Mouse (Mus musculus): Measurements from ENCODE around the gene Nrxn2. TPM values are rescaled to one million over a fixed set of nuclear protein-coding genes. Genes with fewer than 3 reads are reported as not detected.

The Nrxn2 gene
- polyA plus RNA-seq, 1 experiment from 2014 or later: 1.1 TPM

DNA sequence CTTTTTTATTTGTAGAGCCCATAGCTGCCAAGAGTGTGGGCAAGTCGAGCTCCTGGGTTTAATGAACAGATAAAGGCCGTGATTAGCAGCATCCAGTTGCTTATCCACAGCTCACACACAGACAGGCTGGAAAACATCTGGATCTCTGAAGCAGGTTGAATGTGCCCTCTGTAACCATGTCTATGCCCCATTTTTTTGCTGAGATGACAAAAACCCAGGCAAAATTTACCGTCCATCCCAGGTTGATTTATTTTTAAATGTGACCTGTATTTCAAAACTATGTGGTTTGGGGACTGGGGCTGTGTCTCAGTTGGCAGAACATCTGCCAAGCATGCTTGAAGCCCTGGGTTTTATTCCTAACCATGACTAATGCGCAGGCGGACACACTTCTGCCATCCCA is 9.4 kb upstream of the Nrxn2 start:
- H3K4me3 ChIP-seq: no peak overlapping the region

DNA sequence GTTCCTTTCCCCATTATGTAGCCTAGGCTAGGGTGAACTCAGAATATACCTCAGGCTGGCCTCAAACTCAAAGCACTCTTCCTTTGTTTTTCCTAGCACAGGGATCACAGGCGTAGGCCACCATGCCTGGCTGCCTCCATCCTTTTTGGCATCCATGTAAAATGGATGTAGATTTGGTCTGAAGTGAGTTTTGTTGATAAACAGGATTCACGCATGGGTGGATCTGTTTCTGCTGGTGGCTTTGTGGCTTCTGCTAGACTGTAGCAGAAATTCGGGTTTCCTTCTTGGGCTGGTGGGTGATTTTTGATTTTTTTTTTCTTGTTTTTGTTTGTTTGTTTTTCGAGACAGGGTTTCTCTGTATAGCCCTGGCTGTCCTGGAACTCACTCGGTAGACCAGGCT is 8.6 kb upstream of the Nrxn2 start:
- no peak overlapping the region for H3K27ac ChIP-seq
- no peak overlapping the region for H3K4me3 ChIP-seq
- no peak for DNase-seq (ENCODE audit: low spot score)
- no peaks in the 10 kb centered on the region for H3K36me3 ChIP-seq
- peaks cover 30% of the 10 kb centered on the region for H3K27me3 ChIP-seq (ENCODE audit: insufficient read depth, poor library complexity, severe bottlenecking)
- 83% methylated on average over 5 of the region's 5 CpGs for WGBS
- 0 out of 2 replicates have a peak, but pooled peaks cover 11% of the 10 kb centered on the region for H3K4me1 ChIP-seq
- H3K9me3 ChIP-seq: no peaks in the 10 kb centered on the region

More for the DNA sequence above, 9.4 kb upstream of the Nrxn2 start:
- Histone ChIP-seq H3K9me3 (no peaks in the 10 kb centered on the region), H3K4me1 (0 out of 2 replicates have a peak, but pooled peaks cover 11% of the 10 kb centered on the region), H3K36me3 (no peaks in the 10 kb centered on the region), H3K27ac (no peak overlapping the region), H3K27me3 (ENCODE audit: insufficient read depth, poor library complexity, severe bottlenecking) (peaks cover 23% of the 10 kb centered on the region)
- WGBS: 74% methylated on average over 5 of the region's 5 CpGs
- DNase-seq (ENCODE audit: low spot score): no peak

DNA sequence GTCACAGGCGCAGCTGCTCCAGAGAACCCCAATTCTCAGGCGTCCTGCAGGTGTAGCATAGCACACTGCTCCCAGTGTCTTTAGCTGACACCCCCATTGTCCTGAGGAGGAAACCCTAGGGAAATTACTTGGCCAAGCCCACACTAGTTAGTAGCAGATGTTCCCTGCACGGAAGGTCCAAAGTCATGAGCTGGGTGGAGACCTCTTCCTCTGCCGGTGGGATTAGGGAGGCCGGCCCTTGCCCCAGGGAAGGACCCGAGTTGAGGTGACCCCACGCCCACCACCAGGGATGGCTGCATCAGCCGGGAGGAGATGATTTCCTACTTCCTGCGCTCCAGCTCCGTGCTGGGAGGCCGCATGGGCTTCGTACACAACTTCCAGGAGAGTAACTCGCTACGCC is 5.7 kb upstream of the Nrxn2 start:
- peaks cover 58% of the 10 kb centered on the region for H3K27me3 ChIP-seq (ENCODE audit: insufficient read depth, poor library complexity, severe bottlenecking)
- H3K4me3 ChIP-seq: no peak overlapping the region
- WGBS: 49% methylated on average over 14 of the region's 14 CpGs
- H3K27ac ChIP-seq: no peak overlapping the region
- no peaks in the 10 kb centered on the region for H3K9me3 ChIP-seq
- H3K4me1 ChIP-seq: peaks cover 32% of the 10 kb centered on the region
- no peak for DNase-seq (ENCODE audit: low spot score)
- H3K36me3 ChIP-seq: no peaks in the 10 kb centered on the region

DNA sequence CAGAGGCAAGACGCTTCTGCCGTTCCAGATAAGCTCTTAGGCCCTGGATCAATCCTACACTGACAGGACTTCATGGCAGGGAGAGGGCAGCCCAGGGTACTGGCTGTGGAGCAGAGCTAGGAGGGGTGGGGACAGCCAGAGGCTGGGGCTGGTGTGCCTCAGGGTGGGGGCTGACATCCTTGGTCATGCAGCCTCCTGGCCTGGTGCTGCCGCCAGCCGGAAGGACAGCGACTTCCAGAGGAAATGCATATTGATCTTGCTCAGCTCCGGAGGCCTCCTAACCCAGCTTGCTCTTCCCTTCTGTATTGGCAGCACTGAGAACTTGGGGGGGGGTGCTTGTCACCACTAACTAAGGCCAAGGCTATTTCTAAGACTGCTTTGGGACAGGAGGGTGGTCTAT is 3.1 kb upstream of the Nrxn2 start:
- WGBS: 22% methylated on average over 6 of the region's 6 CpGs
- Histone ChIP-seq H3K4me3 (no peak overlapping the region), H3K27ac (no peak overlapping the region), H3K27me3 (ENCODE audit: insufficient read depth, poor library complexity, severe bottlenecking) (peaks cover 85% of the 10 kb centered on the region), H3K4me1 (peaks cover 44% of the 10 kb centered on the region), H3K36me3 (no peaks in the 10 kb centered on the region), H3K9me3 (no peaks in the 10 kb centered on the region)
- no peak for DNase-seq (ENCODE audit: low spot score)

DNA sequence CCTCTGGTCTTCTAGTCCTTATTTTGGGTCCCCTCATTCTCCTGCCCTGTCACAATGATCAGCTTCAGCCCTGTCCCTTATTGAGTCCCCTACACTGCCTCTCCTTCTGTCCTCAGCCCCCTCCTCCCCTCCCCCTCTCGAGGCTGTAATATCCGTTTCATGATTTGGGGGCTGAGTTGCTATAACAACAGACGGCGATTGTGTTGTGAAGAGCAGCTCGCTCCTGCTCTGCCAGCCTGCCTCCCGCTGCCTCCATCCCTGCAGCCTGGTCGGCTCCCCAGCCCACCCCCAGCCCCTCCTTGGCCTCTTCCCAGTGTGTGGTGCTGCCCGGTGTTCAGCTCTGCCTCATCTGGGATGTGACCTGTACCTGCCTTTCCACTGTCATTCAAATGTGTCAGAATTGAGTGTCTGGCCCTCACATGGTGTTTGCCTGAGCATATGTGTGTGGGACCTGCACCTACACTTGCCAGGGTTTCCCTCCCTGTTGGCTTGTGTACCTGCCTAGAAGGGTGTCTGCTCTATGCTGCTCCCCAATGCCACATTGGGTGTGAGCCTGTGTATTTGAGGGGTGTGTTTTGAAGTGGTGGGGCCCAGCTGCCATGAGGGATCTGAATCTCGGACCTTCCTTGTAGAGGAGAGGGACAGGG is 2.3 kb upstream of the Nrxn2 start:
- Histone ChIP-seq H3K27me3 (ENCODE audit: insufficient read depth, poor library complexity, severe bottlenecking) (peaks cover 93% of the 10 kb centered on the region), H3K36me3 (no peaks in the 10 kb centered on the region), H3K27ac (peak overlapping the region; percentile 44; the same call in 1 of the 2 replicates), H3K4me3 (0 out of 2 replicates have a peak overlapping the region, but pooled peaks have one; percentile 5), H3K4me1 (peaks cover 44% of the 10 kb centered on the region), H3K9me3 (no peaks in the 10 kb centered on the region)
- WGBS: 9% methylated on average over 9 of the region's 9 CpGs
- DNase-seq (ENCODE audit: low spot score): no peak

DNA sequence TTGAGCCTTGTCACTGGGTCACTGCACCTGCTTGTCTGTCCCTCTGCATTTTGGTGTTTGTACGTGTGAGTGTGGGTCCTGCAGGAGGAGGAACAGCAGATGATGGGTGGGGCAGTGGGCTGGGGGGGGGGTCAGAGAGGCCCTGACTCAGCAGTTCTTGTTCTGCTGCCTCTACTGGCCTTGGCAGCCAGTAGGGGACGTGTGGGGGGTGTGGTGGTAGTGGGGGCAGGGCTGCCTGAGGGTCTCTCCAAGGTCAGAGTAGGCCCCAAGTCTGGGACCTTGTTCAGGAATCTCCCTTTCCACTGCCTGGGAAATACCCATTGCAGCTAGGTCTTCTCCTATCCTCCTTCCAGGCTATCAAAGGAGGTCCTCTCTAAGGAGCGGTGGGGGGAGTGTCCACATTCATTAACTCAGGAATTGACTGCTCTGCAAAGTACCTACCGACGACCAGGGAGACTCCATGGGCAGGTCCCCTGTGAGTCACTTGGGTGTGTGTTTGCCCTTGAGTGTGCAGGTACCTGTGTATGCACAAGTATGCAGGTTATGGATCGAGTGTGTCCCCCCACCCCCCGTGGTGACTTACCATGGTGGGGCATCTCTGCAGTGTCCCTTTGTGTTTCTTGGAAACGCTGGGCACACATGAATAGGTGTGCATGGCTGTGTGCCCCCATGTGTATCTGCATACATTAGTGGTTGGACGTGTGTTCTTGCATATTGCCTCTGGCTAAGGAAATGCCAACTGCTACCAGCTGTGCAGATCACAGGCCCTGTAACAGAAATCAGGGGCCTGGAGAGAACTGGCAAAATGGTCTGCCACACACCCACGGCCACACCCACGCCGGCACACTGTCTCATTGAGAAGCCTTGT is 1.4 kb upstream of the Nrxn2 start:
- no peak for DNase-seq (ENCODE audit: low spot score)
- H3K4me3 ChIP-seq: no peak overlapping the region
- peaks cover 44% of the 10 kb centered on the region for H3K4me1 ChIP-seq
- 61% methylated on average over 12 of the region's 12 CpGs for WGBS
- no peaks in the 10 kb centered on the region for H3K36me3 ChIP-seq
- no peak overlapping the region for H3K27ac ChIP-seq
- H3K9me3 ChIP-seq: no peaks in the 10 kb centered on the region
- peaks cover 99% of the 10 kb centered on the region for H3K27me3 ChIP-seq (ENCODE audit: insufficient read depth, poor library complexity, severe bottlenecking)

DNA sequence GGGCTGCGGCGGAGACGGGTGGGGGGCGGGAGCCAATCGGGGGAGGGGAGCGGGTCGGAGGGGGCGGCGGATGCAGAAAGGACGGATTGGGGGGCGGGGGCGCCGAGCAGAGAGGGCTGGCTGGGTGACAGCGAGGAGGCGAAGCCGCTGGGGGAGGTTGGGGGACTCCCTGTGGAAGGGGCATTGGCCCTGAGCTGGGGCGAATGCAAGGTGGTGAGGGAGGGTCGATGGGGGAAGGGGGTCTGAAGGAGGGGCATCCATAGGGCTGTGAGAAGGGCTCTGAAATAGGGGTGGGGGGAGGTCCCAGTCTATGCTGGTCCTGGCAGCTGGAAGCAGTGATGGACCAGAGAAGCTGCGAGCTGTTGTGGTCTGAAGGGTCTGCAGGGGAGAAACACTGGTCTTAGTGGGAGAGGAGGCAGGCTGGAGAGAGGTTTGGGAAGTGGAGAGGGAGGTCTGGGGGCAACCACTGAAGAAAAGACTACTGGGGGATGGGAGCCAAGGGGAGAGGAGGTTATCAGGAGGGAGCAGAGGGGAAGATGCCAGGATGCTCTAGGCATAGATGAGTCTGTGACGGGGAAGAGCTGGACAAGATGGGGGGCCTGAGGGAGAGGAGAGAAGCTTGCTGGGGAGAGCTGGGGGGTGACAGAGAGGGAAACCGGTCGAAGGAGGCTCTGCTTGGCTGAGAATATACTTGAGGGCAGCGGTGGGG is 607 bp downstream of the Nrxn2 start:
- Histone ChIP-seq H3K27ac (no peak overlapping the region), H3K4me1 (peaks cover 34% of the 10 kb centered on the region), H3K9me3 (no peaks in the 10 kb centered on the region), H3K27me3 (ENCODE audit: insufficient read depth, poor library complexity, severe bottlenecking) (peaks cover 99% of the 10 kb centered on the region), H3K4me3 (peak overlapping the region; percentile 64), H3K36me3 (no peaks in the 10 kb centered on the region)
- no peak for DNase-seq (ENCODE audit: low spot score)
- 10% methylated on average over 21 of the region's 23 CpGs for WGBS

DNA sequence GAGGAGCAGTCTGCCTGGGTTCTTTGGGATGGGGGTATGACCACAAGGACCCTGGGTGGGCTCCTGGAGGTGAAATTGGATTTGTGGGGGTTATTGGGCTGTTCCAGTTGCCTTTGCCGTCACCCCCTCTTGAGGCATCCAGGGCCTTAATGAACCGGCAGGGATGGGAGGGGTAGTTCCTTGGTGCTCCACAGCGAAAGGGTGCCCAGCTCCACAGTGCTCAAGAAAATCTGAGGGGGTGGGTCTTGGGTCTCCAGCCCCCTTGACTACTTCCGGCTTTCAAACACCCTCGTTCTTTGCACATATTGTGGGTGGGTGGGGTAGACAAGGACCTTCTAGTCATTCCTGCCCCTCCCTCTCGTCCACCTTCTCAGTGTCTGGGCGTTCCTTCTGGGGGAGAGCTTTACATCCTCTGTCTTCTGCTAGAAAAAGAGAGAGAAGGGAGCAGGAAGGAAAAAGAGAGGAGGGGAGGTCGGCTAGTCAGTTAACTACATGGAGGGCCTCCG is 1.3 kb downstream of the Nrxn2 start:
- Histone ChIP-seq H3K27ac (no peak overlapping the region), H3K27me3 (ENCODE audit: insufficient read depth, poor library complexity, severe bottlenecking) (peaks cover 99% of the 10 kb centered on the region), H3K36me3 (no peaks in the 10 kb centered on the region), H3K4me1 (peaks cover 34% of the 10 kb centered on the region), H3K9me3 (no peaks in the 10 kb centered on the region), H3K4me3 (no peak overlapping the region)
- DNase-seq (ENCODE audit: low spot score): no peak
- WGBS: 64% methylated on average over 9 of the region's 9 CpGs

DNA sequence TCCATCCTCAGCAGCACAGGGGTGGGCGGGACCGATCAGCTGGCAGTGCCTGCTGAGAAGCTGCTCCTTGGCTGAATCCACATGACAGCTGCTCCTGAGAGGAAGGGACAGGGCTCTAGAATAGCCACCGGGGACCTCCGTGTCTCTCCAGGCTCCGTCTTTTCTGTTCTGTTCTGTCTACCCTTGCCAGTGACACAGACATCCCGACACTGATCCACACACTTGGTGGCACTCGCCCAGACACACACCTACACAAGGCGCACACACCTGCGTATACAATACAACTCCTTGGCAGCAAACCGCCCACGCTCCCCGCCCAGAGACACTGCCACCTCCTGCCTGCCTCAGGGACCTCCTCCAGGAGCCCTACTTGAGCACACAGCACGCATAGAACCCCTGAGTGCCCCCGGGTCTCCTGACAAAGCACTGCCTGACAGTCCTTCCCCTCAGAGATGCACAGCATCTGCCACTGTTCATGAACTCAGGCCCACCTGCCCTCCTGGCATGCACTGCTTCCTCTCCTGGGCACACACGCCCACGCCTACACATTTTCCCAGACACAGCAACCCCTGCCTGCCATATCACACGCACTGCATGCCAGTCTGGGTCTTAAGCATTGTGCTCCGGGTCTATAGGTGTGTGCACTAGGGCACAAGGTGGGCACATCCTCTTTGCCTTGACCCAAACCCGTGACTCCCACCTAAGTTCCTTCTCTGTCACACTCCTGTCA is 2.1 kb downstream of the Nrxn2 start:
- no peak for DNase-seq (ENCODE audit: low spot score)
- Histone ChIP-seq H3K27me3 (ENCODE audit: insufficient read depth, poor library complexity, severe bottlenecking) (peaks cover 99% of the 10 kb centered on the region), H3K36me3 (no peaks in the 10 kb centered on the region), H3K27ac (no peak overlapping the region), H3K4me3 (no peak overlapping the region), H3K9me3 (no peaks in the 10 kb centered on the region), H3K4me1 (peaks cover 29% of the 10 kb centered on the region)
- WGBS: 51% methylated on average over 19 of the region's 19 CpGs

DNA sequence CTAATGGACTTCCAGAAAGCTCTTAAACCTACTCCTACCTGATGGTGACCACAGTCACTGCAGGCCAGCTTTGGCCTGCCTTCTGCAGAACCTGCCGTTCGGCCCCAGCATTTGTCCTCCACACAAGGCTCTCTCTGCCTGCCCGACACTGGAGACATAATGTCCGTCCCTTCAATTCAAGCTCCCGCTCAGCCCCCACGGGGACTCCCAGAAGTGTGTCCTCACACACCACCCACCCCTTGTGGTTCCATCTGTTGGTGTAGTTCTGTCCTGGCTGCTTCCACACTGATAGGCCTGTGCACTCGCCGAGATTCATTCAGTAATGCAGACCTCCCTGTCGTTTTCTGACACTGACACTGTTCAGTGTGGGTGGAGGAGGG is 2.7 kb downstream of the Nrxn2 start:
- WGBS: 69% methylated on average over 9 of the region's 9 CpGs
- Histone ChIP-seq H3K9me3 (no peaks in the 10 kb centered on the region), H3K4me3 (no peak overlapping the region), H3K36me3 (no peaks in the 10 kb centered on the region), H3K4me1 (peaks cover 23% of the 10 kb centered on the region), H3K27ac (no peak overlapping the region), H3K27me3 (ENCODE audit: insufficient read depth, poor library complexity, severe bottlenecking) (peaks cover 99% of the 10 kb centered on the region)
- DNase-seq (ENCODE audit: low spot score): no peak

DNA sequence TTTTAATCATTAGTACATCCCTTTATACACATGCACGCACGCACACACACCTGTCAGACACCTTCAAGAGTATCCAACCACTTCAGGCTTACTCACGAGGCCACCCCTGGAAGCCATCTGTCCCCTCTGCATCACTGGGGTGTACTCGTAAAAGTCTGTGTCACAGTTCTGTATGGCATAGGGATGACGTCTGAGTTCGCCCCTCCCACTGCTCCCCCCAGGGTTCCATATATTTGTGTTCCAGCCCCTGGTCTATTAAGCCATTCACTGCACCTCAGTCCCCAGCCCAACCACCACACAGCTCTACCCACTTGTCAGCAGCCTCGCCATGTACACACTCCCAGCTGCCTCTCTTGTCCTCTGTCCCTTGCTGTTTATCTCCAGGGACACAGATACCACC is 3.5 kb downstream of the Nrxn2 start:
- Histone ChIP-seq H3K27ac (no peak overlapping the region), H3K36me3 (no peaks in the 10 kb centered on the region), H3K9me3 (no peaks in the 10 kb centered on the region), H3K27me3 (ENCODE audit: insufficient read depth, poor library complexity, severe bottlenecking) (peaks cover 99% of the 10 kb centered on the region), H3K4me1 (peaks cover 15% of the 10 kb centered on the region), H3K4me3 (no peak overlapping the region)
- DNase-seq (ENCODE audit: low spot score): no peak
- WGBS: 73% methylated on average over 7 of the region's 7 CpGs

DNA sequence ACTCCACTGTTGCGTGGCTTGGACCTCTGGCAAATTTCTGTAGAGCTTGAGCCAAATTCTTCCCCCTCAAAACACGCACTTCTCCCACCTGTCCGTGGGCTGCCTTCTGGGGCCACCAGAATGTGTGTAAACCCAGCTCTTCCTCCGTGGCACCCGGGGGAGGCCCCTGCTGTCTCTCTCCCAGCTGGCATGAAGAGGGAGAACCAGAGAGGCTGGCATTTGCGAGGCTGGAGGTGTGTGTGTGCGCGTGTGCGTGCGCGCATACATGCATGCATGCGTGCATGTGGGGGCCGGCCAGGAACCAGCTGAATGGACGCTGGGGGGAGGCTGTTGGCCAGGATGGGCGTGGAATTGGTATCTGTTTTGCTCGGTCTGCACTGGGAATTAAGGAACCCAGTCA is 4.7 kb downstream of the Nrxn2 start:
- no peak for DNase-seq (ENCODE audit: low spot score)

More for the DNA sequence above, 4.7 kb downstream of the Nrxn2 start:
- H3K9me3 ChIP-seq: no peaks in the 10 kb centered on the region
- no peak overlapping the region for H3K4me3 ChIP-seq
- H3K27ac ChIP-seq: no peak overlapping the region
- H3K27me3 ChIP-seq (ENCODE audit: insufficient read depth, poor library complexity, severe bottlenecking): peaks cover 99% of the 10 kb centered on the region
- peaks cover 15% of the 10 kb centered on the region for H3K4me1 ChIP-seq
- 77% methylated on average over 16 of the region's 16 CpGs for WGBS
- no peaks in the 10 kb centered on the region for H3K36me3 ChIP-seq

Data from heart, embryonic 10.5 days (tissue).